Comparison of ENCODE assay signal across 9 mouse cellular contexts in the genomic region with DNA sequence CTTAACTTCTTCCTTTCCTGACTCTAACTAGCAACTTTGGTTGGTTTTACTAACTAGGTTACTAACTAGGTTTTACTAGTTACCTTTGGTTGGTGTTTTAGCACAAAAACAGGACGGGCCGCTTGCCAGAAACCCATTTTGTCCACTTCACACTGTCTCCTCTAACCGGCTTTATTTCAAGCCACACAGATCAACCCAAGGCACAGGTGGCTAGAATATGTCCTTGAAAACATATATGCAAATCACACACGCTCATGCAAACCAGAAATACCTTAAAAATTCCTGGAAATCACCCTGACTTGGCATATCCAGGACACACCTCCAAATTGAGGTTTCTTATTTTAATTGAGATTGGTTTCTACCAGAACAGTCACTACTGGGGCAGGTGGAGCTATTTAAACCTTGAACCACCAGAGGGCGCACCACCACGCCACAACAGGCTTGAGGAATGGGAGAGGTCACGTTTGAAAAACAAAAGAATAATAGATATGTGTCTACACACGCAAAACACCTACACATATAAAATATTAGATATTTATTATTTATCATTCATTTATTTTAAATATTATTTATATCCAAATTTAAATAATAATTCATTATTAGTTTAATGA. TPM values are rescaled to one million over a fixed set of nuclear protein-coding genes. Genes with fewer than 3 reads are reported as not detected.
A peak's percentile ranks its signal among the peaks of the same experiment; 100 is the strongest.
DNase-seq lines count a peak whose midpoint lies in the region; ATAC-seq lines count a peak whose summit lies in the region.
"Had no signal": no experiment of that assay in that cellular context is flagged by ENCODE, and none has a peak within 500 bp of the region (broad histone marks: within the 10 kb centered on the region; RNA-seq: fewer than 3 reads in every experiment).

No protein-coding gene starts in this region.

- peak; percentile 78 for DNase-seq in liver
- peak; percentile 52 for DNase-seq in cerebellum, adult 9-11 months
- DNase-seq in frontal cortex, postnatal 10 days (ENCODE audit: low spot score in 2 of 2) = peak; percentile 23 to 57
- DNase-seq in left cerebral cortex, postnatal 4 days = peak; percentile 81
- DNase-seq in spleen, postnatal 36 days (ENCODE audit: low spot score in 2 of 2) = peak; percentile 55 to 65

- H3K4me3 ChIP-seq in liver, embryonic 12.5 days = no peak overlapping the region
- H3K4me3 ChIP-seq: stomach, embryonic 15.5 days had no signal

- no peaks in the 10 kb centered on the region for H3K36me3 ChIP-seq in liver, embryonic 12.5 days
- H3K36me3 ChIP-seq: stomach, embryonic 15.5 days had no signal

- no peaks in the 10 kb centered on the region for H3K4me1 ChIP-seq in liver, embryonic 12.5 days
- H3K4me1 ChIP-seq: stomach, embryonic 15.5 days had no signal

- WGBS in liver, embryonic 12.5 days (ENCODE audit: insufficient replicate concordance) = 23% methylated on average over 8 of the region's 8 CpGs

- H3K9me3 ChIP-seq in liver, embryonic 12.5 days (replicated peaks) = no peaks in the 10 kb centered on the region
- H3K9me3 ChIP-seq: stomach, embryonic 15.5 days had no signal

- ATAC-seq in liver, embryonic 12.5 days = no peak; the same call in 1 of the 2 replicates
- ATAC-seq in inflammation-experienced regulatory T-cells, adult 6 months = peak; percentile 61
- ATAC-seq in monocyte, adult 5-6 weeks (replicated peaks; ENCODE audit: insufficient number of reproducible peaks, low FRiP score, low TSS enrichment, poor library complexity, severe bottlenecking) = peak; percentile 68

- no peak overlapping the region for H3K9ac ChIP-seq in liver, embryonic 12.5 days
- H3K9ac ChIP-seq: stomach, embryonic 15.5 days had no signal

- intact Hi-C loops in left cerebral cortex, postnatal 4 days (cut with DNase I) = loop anchor here (5.0 kb wide), 1 partner anchor 251 kb away; no protein-coding TSS in a partner anchor

- H3K27me3 ChIP-seq in liver, embryonic 12.5 days (replicated peaks) = 0 out of 2 replicates have a peak, but pooled peaks cover 4% of the 10 kb centered on the region
- H3K27me3 ChIP-seq: stomach, embryonic 15.5 days had no signal

- no peak overlapping the region for H3K4me2 ChIP-seq in liver, embryonic 12.5 days
- H3K4me2 ChIP-seq: stomach, embryonic 15.5 days had no signal

- H3K27ac ChIP-seq in liver, embryonic 12.5 days = no peak overlapping the region
- H3K27ac ChIP-seq: stomach, embryonic 15.5 days had no signal

RNA-seq across cellular contexts. Expression of gene Tmem252, which starts 52.1 kb away (rescaled TPM):
- 0.25 and 0.32 TPM in 2 replicates for polyA plus RNA-seq in liver, embryonic 12.5 days (2016; fragmentation: Nextera tagmentation; extraction: Ambion mirVana)
- not detected for polyA plus RNA-seq in inflammation-experienced regulatory T-cells, adult 6 months (2017; shearing (Covaris generic))
- total RNA-seq in left cerebral cortex, postnatal 4 days (2021) = under 1 TPM; 0.50 to 0.76 TPM
- total RNA-seq in monocyte, adult 5-6 weeks (2017) = not detected in 3 replicates
